Mouse (Mus musculus) heart, adult 2 months (tissue): ENCODE data around the gene Pnldc1. TPM values are rescaled to one million over a fixed set of nuclear protein-coding genes. Genes with fewer than 3 reads are reported as not detected.
A peak's percentile ranks its signal among the peaks of the same experiment; 100 is the strongest.

ENCODE experiments used
- DNase-seq, 2 experiments: peaks; one replicate each; pipeline ENCODE4 v3.0.0; 2021
- H3K27ac ChIP-seq: fragments of 200-600 bp; 2 replicates; pipeline ENCODE4 v1.8.1; 2022
- H3K27me3 ChIP-seq: fragments of 200-500 bp; 2 replicates; pipeline ENCODE4 v1.6.1; 2012; ENCODE audit warnings: mild to moderate bottlenecking, low read length, inconsistent platforms, mixed read lengths; ENCODE audit not compliant: control insufficient read depth, insufficient read depth
- H3K36me3 ChIP-seq: fragments of 200-500 bp; 2 replicates; pipeline ENCODE4 v1.6.1; 2012; ENCODE audit warnings: low read length, inconsistent platforms; ENCODE audit not compliant: control insufficient read depth, insufficient read depth
- H3K4me1 ChIP-seq: fragments of 200-500 bp; 2 replicates; pipeline ENCODE4 v1.6.1; 2011; ENCODE audit warnings: low read length; ENCODE audit not compliant: control insufficient read depth, insufficient read depth
- H3K4me3 ChIP-seq: fragments of 200-600 bp; 2 replicates; pipeline ENCODE4 v1.8.1; 2022
- H3K79me2 ChIP-seq: fragments of 200-500 bp; replicated peaks from 2 replicates; pipeline ENCODE4 v1.6.1; 2012; ENCODE audit warnings: mild to moderate bottlenecking, inconsistent platforms, low read length, moderate library complexity, mixed read lengths; ENCODE audit not compliant: control insufficient read depth, insufficient read depth
- H3K9ac ChIP-seq: fragments of 200-500 bp; 2 replicates; pipeline ENCODE4 v1.6.1; 2012; ENCODE audit warnings: low read depth, mild to moderate bottlenecking, control low read depth, inconsistent platforms, low read length, mixed read lengths
- CTCF ChIP-seq: fragments of 200-600 bp; IDR thresholded peaks from 2 replicates; pipeline ENCODE4 v1.8.1; 2022; ENCODE audit warnings: antibody characterized with exemption, mild to moderate bottlenecking, moderate library complexity
- EP300 ChIP-seq: fragments of 200-500 bp; IDR thresholded peaks from 2 replicates; pipeline ENCODE4 v1.6.1; 2011; ENCODE audit warnings: low read depth, low read length, control low read depth; ENCODE audit not compliant: insufficient read depth
- POLR2A ChIP-seq: fragments of 200-500 bp; IDR thresholded peaks from 2 replicates; pipeline ENCODE4 v1.6.1; 2011; ENCODE audit warnings: mild to moderate bottlenecking, low read depth, low read length, control low read depth; ENCODE audit not compliant: insufficient read depth
- WGBS: fragments of 180-500 bp; shearing (Covaris S2); methylation state at CpG from one replicate; pipeline ENCODE4 v1.1.7; 2018; 5-methylcytosine and 5-hydroxymethylcytosine counted together
- intact Hi-C: fragments of 180-260 bp; cut with DNase I; formaldehyde crosslinking; loops from one replicate; pipeline ENCODE4 v1.15.1; 2025
- polyA plus RNA-seq: library from polyadenylated mRNA; depleted of rRNA; stranded (reverse); fragments of >200 nt; gene quantifications from 2 replicates; pipeline ENCODE4 v1.2.3, GENCODE M21; 2012
- total RNA-seq, 2 experiments: library from RNA; stranded (reverse); gene quantifications; 2 replicates each; pipeline ENCODE4 v1.2.3; 2021

Gene Pnldc1
- total and polyA plus RNA-seq, 3 experiments, result 0.42 to 1.9 (median 0.93) TPM

GRCm38 (mm10) chr17:12868043-12868442, 42.0 kb downstream of the Pnldc1 start, which contains the start of gene Mas1:
Gene Mas1, minus strand, starts transcription at chr17:12868143.
- Histone ChIP-seq H3K79me2 (no peaks in the 10 kb centered on the region), H3K9ac (peak within 1 kb of the TSS; percentile 74), H3K4me1 (no peaks in the 10 kb centered on the region; the same call in 1 of the 2 replicates), H3K27ac (peak within 1 kb of the TSS; percentile 85), H3K36me3 (no peaks in the 10 kb centered on the region), H3K27me3 (no peaks in the 10 kb centered on the region), H3K4me3 (peak within 1 kb of the TSS; percentile 27; the same call in 1 of the 2 replicates)
- WGBS, result 49% methylated on average over 2 of the region's 2 CpGs
- TF ChIP-seq CTCF (no peak), POLR2A (no peak), EP300 (no peak)
- no peak for DNase-seq
- intact Hi-C loops, result loop anchor here (10.0 kb wide), 1 partner anchor 453 kb away; no protein-coding TSS in a partner anchor

DNA sequence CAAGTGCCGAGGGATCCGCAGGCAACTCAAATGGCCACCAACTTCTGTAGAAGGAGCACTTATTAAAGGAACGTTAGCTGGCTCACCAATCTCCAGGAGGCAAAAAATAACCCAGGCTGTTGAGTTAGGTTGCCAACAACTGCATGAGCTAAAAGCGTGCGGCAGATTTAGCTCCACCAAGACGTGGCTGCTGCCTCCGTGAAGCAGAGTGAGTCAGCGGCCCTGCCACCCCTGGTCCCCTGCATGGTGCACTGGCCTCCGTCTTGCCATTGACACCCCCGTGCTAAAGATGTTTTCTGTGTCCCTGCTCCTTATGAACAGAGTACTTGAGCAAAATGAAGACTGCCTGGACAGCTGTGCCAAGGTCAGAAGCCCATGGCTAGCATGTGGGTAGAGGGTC, 43.2 kb downstream of the Pnldc1 start:
- DNase-seq, result peak; percentile 53 to 59
- 60% methylated on average over 10 of the region's 10 CpGs for WGBS
- Histone ChIP-seq H3K9ac (peak overlapping the region; percentile 74), H3K4me3 (peak overlapping the region; percentile 27; the same call in 1 of the 2 replicates), H3K4me1 (no peaks in the 10 kb centered on the region; the same call in 1 of the 2 replicates), H3K27me3 (no peaks in the 10 kb centered on the region), H3K27ac (peak overlapping the region; percentile 85), H3K79me2 (no peaks in the 10 kb centered on the region), H3K36me3 (no peaks in the 10 kb centered on the region)
- intact Hi-C loops, result loop anchor here (10.0 kb wide), 1 partner anchor 452 kb away; no protein-coding TSS in a partner anchor
- TF ChIP-seq CTCF (no peak), EP300 (0 out of 2 replicates have a peak, but pooled peaks have one; percentile 36), POLR2A (peak; percentile 61)

- no peak for DNase-seq
- Histone ChIP-seq H3K79me2 (no peaks in the 10 kb centered on the region), H3K4me1 (no peaks in the 10 kb centered on the region; the same call in 1 of the 2 replicates), H3K36me3 (no peaks in the 10 kb centered on the region), H3K27me3 (no peaks in the 10 kb centered on the region), H3K4me3 (no peak overlapping the region), H3K27ac (no peak overlapping the region), H3K9ac (no peak overlapping the region)
- intact Hi-C loops, result loop anchor here (10.0 kb wide), 1 partner anchor 451 kb away; no protein-coding TSS in a partner anchor
- 58% methylated on average over 3 of the region's 3 CpGs for WGBS
- TF ChIP-seq CTCF (no peak), POLR2A (no peak), EP300 (no peak)
Observed at GRCm38 (mm10) chr17:12865407-12865806, 44.6 kb downstream of the Pnldc1 start.

DNA sequence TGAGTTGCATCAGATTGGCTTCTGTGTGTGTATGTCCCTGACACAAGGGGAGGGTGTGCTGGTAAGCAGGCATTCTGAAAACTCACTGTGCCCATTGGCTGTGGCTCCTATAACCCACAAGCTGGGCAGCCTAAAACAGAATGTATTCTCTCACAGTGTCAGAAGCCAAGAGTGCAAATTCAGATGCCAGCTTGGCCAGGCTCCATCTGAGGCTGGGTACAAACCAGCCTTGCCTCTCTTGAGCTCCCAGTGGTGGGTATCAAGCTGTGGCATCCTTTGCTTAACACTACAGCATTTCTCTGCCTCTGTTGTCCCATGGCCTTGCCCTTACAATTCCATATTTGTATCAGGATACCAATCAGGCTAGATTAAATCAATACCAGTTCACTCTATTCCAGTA, 45.9 kb downstream of the Pnldc1 start:
- Histone ChIP-seq H3K4me3 (no peak overlapping the region), H3K27ac (no peak overlapping the region), H3K9ac (no peak overlapping the region), H3K27me3 (no peaks in the 10 kb centered on the region), H3K4me1 (no peaks in the 10 kb centered on the region; the same call in 1 of the 2 replicates), H3K36me3 (no peaks in the 10 kb centered on the region), H3K79me2 (no peaks in the 10 kb centered on the region)
- TF ChIP-seq EP300 (no peak), POLR2A (no peak), CTCF (no peak)
- DNase-seq, result no peak
- intact Hi-C loops, result loop anchor here (10.0 kb wide), 1 partner anchor 449 kb away; no protein-coding TSS in a partner anchor

- Histone ChIP-seq H3K9ac (no peak overlapping the region), H3K27me3 (no peaks in the 10 kb centered on the region), H3K4me1 (no peaks in the 10 kb centered on the region), H3K4me3 (no peak overlapping the region), H3K27ac (no peak overlapping the region), H3K36me3 (no peaks in the 10 kb centered on the region), H3K79me2 (no peaks in the 10 kb centered on the region)
- DNase-seq, result no peak
- intact Hi-C loops, result no loop called here
- TF ChIP-seq POLR2A (no peak), EP300 (no peak), CTCF (no peak)
- WGBS, result 83% methylated on average over 8 of the region's 8 CpGs
Observed at GRCm38 (mm10) chr17:12859006-12859520, 51.0 kb downstream of the Pnldc1 start.

DNA sequence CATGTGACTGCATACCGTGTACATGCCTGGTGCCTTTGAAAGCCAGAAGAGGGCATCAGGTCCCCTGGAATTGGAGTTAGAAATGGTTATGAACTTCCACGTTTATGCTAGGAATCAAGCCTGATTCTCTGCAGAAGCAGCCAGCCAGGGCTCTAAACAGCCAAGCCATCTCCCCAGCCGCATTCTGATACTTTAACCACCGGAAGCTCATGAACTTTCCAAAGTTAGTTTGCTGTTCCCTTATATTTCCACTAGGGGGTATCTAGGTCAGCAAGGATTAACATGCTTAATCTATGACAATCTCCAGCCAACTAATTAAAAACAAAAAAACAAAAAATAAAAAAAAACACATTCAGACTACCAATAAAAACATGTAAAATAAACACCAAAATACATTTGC, 52.0 kb downstream of the Pnldc1 start:
- TF ChIP-seq POLR2A (no peak), CTCF (peak; percentile 78)
- Histone ChIP-seq H3K27me3 (no peaks in the 10 kb centered on the region), H3K27ac (no peak overlapping the region), H3K79me2 (no peaks in the 10 kb centered on the region), H3K4me1 (no peaks in the 10 kb centered on the region), H3K9ac (no peak overlapping the region), H3K4me3 (no peak overlapping the region), H3K36me3 (no peaks in the 10 kb centered on the region)
- intact Hi-C loops, result no loop called here
- no peak for DNase-seq
- WGBS, result 32% methylated on average over 4 of the region's 4 CpGs
